Mouse (Mus musculus): ENCODE results near the gene Jagn1. TPM values are rescaled to one million over a fixed set of nuclear protein-coding genes. Genes with fewer than 3 reads are reported as not detected.

The Jagn1 gene
- polyA plus RNA-seq, 1 experiment: 48.0 TPM

DNA sequence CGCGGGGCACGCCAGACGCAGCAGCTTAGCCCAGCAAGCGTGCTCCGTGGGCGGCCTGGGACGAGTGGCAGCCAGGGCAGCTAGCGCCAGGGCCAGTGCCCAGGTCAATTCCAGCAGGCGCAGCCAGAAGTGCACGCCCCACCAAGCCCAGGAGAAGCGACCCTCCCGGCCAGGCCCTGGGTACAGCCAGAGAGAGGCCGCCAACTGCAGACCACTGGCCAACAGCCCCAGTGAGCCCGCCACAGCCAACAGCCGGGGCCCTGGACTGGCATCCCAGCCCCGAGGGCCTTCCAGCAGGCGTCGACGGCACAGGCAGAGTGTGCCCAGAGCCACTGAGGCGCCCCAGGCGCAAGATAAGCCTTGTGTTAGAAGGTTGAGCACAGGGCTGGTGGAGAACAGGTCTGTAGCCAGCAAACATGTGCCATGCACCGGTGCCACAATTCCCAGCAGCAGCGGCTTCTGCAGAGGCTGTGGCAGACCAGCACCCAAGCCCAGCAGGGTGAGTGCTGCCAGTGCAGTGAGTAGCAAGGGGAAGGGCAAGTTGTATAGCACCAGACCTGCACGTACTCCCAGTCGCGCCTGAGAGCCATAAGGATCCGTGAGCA, 52.8 kb downstream of the Jagn1 start:
- WGBS: 40% methylated on average over 28 of the region's 28 CpGs
- no peaks in the 10 kb centered on the region for H3K4me1 ChIP-seq (ENCODE audit: control insufficient read depth, insufficient read depth, low read length)
- TF ChIP-seq POLR2A (IDR thresholded peaks at IDR 0.05; ENCODE audit: borderline replicate concordance, extremely low read depth, low read depth, low read length): no peak
- no peak for TF ChIP-seq CTCF (IDR thresholded peaks at IDR 0.05; ENCODE audit: insufficient read depth, low read length)
- DNase-seq: no peak
- H3K4me3 ChIP-seq (replicated peaks; ENCODE audit: extremely low read depth, low read depth, low read length): no peak overlapping the region

Other genes starting within 250 kb of the Jagn1 start
- 0.92 and 0.93 TPM in 2 replicates for gene Lhfpl4, start 247.2 kb upstream of the Jagn1 start, polyA plus RNA-seq (2012; rRNA removed)
- gene Mtmr14, start 204.7 kb upstream of the Jagn1 start, polyA plus RNA-seq (2012; rRNA removed): 43.5 and 45.5 TPM in 2 replicates
- gene Cpne9, start 160.3 kb upstream of the Jagn1 start, polyA plus RNA-seq (2012; rRNA removed): 0.06 TPM in 1 of 2 replicates, not detected in the other
- 20.2 and 21.3 TPM in 2 replicates for gene Brpf1, start 135.4 kb upstream of the Jagn1 start, polyA plus RNA-seq (2012; rRNA removed)
- 18.9 and 23.9 TPM in 2 replicates for gene Ogg1, start 115.6 kb upstream of the Jagn1 start, polyA plus RNA-seq (2012; rRNA removed)
- 69.2 and 84.4 TPM in 2 replicates for gene Camk1, start 98.6 kb upstream of the Jagn1 start, polyA plus RNA-seq (2012; rRNA removed)
- gene Tada3, start 64.7 kb upstream of the Jagn1 start, polyA plus RNA-seq (2012; rRNA removed): 25.7 and 26.9 TPM in 2 replicates
- gene Arpc4, start 64.5 kb upstream of the Jagn1 start, polyA plus RNA-seq (2012; rRNA removed): 62.3 and 67.0 TPM in 2 replicates
- 23.1 and 25.5 TPM in 2 replicates for gene Ttll3, start 53.3 kb upstream of the Jagn1 start, polyA plus RNA-seq (2012; rRNA removed)
- gene Rpusd3, start 23.2 kb upstream of the Jagn1 start, polyA plus RNA-seq (2012; rRNA removed): 43.1 and 44.9 TPM in 2 replicates
- 56.9 and 133 TPM in 2 replicates for gene Cidec, start 6.8 kb upstream of the Jagn1 start, polyA plus RNA-seq (2012; rRNA removed)
- gene Il17re, start 15.9 kb downstream of the Jagn1 start, polyA plus RNA-seq (2012; rRNA removed): 57.2 and 62.4 TPM in 2 replicates
- gene Il17rc, start 28.9 kb downstream of the Jagn1 start, polyA plus RNA-seq (2012; rRNA removed): 75.5 and 100.0 TPM in 2 replicates
- gene Creld1, start 40.7 kb downstream of the Jagn1 start, polyA plus RNA-seq (2012; rRNA removed): 22.9 and 30.4 TPM in 2 replicates
- 0.24 and 0.27 TPM in 2 replicates for gene Prrt3, start 59.4 kb downstream of the Jagn1 start, polyA plus RNA-seq (2012; rRNA removed)
- 42.0 and 51.5 TPM in 2 replicates for gene Emc3, start 89.1 kb downstream of the Jagn1 start, polyA plus RNA-seq (2012; rRNA removed)
- gene Fancd2, start 89.1 kb downstream of the Jagn1 start, polyA plus RNA-seq (2012; rRNA removed): 0.75 and 1.2 TPM in 2 replicates
- not detected in 2 replicates for gene Fancd2os, start 158.1 kb downstream of the Jagn1 start, polyA plus RNA-seq (2012; rRNA removed)
- gene Brk1, start 162.2 kb downstream of the Jagn1 start, polyA plus RNA-seq (2012; rRNA removed): 101 and 184 TPM in 2 replicates
- gene Vhl, start 181.4 kb downstream of the Jagn1 start, polyA plus RNA-seq (2012; rRNA removed): 16.5 and 25.9 TPM in 2 replicates
- gene Irak2, start 195.9 kb downstream of the Jagn1 start, polyA plus RNA-seq (2012; rRNA removed): 48.8 and 53.8 TPM in 2 replicates